Mouse (Mus musculus) T-helper 2 cell (primary cell): ENCODE measurements around the gene Ror2.
"Not testable (repeated sequence)": the region's sequence is repeated elsewhere in the genome, so short reads cannot be mapped to it uniquely, and the experiment has no call there.

Experiments used
- in situ Hi-C: fragments of 300-600 bp; cut with MboI, MseI; formaldehyde crosslinking; loops from one replicate; pipeline ENCODE4 v1.15.1; 2025; ENCODE audit warnings: high pct_unique_total_duplicates

Gene Ror2

DNA sequence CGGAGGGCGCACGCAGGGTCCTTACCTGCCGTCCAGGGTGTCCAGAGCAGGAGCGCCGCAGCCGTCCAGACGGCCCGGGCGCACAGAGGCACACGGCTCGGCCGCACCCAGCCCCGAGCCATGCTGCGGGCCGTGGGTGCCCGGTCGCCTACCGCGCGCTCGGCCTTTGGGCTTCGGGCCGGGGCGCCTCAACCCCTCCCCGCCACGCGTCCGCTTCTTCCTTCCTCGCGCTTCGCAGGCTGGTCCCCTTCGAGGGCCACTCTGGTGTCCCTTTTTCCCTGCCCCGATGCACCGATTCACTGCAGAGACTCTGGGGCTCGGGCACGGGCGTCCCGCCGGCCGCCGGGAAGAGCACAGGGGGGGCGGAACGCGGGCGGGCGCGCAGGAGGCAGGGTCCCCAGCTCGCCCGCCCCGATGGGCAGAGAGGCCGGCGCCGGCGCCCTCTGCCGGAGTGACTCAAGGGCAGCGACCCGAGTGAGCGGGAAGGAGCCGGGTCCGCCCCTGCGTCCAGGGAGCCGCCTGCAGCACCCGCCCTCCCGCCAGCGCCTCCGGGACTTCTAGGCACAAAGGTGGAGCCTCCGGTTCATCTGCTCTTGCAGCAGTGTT is at the start of gene Ror2:
Gene Ror2 (minus strand): TSS at position 369 of the 606 bp plus-strand sequence.
- in situ Hi-C loops: no loop called here

DNA sequence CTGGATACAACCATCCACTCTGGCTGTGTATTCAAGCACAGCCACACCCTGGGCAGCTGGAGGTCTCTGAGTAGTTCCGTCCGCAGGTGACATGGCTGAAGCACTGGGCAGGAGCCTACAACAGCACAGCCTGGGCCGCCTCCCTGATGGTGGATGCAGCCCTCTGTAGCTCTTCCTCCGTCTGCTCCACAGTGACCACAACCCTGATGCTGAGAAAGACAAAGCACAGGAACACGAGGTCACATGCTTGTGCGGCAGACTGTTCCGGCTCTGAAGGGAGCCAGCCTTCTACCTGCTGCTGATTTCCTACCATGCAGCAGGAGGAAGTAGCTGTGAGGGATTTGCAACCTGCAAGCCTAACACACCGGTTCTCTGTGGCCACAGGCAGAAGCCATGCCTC is 47.8 kb upstream of the Ror2 start:
- in situ Hi-C loops: no loop called here

DNA sequence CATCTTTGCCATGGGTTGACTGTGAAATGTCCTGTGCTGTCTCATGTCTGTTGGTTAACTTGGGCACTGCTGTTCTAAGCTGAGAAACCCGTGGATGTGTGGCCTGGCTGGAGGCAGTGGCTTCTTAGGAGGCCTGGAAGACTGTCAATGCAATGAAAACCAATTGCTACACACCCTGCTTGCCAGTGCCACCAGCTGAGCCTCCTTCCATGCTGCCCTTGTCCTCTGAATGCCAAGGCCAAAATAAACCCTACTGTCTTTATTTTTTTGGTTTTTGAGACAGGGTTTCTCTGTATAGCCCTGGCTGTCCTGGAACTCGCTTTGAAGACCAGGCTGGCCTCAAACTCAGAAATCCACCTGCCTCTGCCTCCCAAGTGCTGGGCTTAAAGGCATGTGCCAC is 44.3 kb upstream of the Ror2 start:
- in situ Hi-C loops: no loop called here

DNA sequence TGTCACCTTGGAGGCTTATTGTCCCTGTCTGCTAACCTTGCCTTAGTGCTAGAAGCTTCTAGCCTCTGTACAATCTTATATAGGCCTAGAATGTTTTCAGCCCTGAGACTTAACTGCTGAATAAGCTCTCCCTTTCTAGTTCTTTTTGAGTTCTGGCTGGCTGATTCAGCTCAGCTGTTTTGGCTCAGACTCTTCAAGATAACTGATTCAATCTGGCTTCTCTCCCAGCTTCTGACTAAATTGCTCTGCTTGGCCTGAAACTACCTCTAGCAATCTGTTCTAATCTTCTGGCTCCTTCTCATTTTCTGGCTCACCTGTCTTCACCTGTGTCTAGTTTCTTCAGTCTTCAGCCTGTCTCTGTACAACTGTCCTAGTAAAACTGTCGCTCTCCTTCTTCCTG is 39.6 kb upstream of the Ror2 start:
- in situ Hi-C loops: no loop called here

DNA sequence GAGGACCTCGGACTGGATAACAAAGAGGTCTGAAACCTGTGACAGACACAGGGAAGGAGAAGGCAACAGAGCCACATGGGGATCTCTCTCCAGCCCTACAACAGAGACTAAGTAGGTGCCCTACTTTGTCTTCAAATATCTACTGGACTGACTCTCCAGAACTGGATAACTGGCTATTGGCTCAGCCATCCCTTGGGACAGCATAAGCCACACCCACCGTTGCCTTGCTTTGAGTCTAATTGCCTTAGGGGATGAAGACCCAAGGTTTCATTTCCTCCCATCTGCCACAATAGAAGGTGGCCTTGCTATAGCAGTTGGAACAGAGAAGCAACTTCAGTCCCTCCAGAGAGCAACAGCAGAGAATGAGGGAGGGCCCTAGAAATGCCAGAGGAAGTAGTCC is 37.7 kb upstream of the Ror2 start:
- in situ Hi-C loops: no loop called here

DNA sequence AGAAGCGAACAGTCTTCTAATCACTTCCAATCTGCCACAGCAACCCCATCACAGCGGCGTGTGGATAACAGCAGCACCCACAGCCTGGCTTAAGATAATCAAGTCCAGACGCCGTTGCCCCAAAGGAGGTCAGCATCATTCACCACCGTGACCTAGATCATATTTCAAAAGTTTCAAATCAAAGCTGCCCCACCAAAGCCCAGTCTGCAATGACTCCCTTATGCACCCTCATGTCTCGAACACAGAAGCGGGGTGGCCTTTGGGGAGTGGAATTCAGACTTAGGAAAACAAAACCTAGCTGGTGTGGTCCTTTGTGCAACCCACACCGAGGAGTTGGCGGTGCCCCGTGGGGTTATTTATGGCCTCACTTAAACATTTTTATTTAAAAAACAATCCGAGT is 35.0 kb upstream of the Ror2 start:
- in situ Hi-C loops: no loop called here

DNA sequence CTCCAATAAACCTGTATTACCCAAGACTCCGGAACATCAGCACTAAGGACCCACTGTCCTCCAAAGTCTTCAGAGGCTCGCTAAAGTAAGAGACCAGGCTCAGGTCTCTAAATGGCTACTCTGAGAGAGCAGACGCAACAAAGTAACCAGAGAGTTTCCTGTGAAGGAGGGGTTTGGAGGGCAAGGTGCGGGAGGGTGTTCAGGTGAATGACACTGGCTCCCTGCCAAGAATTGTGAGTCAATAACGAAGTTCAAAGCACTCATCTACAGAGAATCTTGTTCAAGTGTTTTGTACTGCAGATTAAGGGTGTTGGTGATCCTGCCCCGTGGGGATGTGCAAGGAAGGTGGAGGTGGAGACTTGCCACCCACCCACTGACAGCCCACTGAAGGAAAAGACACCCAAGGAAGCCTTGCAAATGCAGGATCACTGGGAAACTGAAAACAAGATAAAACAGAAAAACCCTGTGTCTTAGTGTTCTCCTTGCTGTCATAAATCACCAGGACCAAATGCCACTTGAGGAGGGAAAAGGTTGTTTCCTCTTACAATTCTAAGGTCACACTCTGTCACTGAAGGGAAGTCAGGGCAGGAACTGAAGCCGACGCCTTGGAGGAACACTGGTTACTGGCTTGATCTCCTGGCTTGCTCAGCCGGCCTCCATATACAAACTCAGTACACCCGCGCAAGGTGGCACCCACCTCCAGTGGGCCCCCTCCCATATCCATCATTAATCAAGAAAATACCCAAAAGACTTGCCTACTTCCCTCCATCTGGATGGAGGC is 30.8 kb upstream of the Ror2 start:
- in situ Hi-C loops: no loop called here

DNA sequence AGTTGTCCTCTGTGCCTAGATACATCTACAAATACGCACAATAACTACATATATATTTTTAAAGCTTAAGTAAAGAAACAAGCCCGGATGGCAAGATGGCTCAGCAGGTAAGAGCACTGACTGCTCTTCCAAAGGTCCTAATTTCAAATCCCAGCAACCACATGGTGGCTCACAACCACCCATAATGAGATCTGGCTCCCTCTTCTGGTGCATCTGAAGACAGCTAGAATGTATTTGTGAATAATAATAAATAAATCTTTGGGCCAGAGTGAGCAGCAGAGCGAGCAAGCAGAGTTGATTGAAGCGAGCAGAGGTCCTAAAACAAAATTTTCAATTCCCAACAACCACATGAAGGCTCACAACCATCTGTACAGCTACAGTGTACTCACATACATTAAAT is 29.8 kb upstream of the Ror2 start:
- in situ Hi-C loops: not testable (repeated sequence)

DNA sequence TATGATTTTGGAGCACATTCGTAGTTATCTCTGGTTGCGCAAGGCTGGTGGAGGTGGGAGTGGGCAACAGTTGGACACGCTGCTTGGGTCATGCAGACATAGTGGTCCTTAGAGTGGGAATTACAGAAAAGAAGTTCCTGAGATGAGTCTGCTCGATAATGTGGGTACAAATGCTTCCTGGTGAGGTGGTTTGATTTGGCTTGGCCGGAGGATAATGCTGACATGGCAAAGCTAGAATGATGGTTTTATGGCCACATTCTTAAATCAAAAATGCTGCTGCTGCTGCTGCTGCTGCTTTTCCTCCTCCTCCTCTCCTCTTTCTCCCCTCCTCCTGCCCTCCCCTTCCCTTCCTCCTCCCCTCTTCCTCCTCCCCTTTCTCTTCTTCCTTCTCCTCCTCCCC is 24.5 kb upstream of the Ror2 start:
- in situ Hi-C loops: no loop called here

DNA sequence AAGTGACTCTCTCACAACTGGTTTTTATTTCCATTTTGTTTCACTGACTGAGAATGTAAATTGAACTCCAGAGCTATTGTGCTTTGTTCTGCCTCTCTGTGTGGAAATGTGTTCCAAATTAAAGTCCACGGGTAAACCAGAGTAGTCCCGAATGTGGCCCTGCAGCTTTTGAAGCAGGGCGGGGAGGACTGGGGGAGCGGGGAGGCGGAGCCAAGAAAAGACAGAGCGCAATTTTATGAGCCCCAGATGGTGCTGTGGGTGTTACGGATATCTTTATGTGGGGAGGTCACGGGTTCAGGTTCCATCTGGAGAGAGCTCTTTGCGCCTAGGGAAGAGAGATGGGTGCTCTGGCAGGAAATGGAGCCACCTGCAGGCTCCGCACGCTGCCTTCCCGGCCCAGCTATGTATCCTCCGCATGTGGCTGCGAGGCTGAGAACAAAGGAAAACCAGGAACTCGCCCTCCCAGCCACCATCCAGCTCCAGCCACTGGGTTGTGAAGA is 23.8 kb upstream of the Ror2 start:
- in situ Hi-C loops: no loop called here

DNA sequence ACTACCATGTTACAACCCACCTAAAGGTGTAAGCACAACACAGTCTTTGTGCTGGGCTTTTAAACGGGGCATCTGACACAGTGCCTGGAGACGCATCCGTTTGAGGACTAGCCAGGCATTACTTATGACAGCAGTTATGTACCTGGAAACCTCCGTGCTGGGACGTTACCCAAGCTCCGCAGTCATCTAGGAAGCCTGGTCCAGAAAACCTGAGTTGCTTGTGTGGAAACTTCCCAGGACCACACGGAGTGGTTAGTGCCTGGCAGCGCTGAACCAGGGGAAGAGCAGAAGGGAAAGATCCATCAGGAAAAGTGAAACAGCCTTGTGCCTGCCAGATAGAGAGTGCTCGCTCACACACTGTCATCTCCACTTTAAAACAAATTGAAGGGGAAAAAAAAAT is 23.2 kb upstream of the Ror2 start:
- in situ Hi-C loops: no loop called here

DNA sequence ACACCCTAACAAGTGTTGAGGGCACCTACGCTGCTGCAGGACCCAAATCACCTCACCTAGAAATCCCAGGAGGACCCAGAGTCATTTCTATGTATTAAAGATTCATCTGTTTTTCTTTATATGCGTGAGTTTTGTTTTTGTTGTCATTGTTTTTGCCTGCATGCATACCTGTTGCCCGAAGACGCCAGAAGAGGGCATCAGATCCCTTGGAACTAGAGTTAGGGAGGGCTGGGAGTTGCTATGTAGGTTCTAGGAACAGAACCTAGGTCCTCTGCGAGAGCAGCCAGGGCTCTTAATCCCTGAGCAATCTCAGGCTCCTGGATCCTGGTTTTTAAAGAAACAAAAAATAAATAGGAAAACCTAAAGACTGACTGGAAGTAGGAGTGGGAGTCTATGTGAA is 20.9 kb upstream of the Ror2 start:
- in situ Hi-C loops: no loop called here

DNA sequence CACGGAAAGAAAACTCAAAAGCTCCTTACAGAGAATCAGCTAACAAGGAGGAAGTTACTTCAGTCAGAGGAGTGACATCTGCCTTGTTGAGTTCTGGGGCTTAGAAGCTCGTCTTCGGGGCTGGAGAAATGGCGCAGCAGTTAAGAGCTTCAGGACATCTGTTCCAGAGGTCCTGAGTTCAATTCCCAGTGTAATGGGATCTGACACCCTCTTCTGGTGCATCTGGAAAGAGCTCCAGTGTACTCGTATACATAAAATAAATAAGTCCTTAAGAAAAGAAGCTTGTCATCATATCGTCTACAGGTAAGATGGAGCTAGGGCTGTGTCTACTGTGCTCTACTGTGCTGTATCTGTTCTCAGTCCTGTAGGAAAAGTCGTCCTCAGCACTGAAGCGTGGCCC is 19.3 kb upstream of the Ror2 start:
- in situ Hi-C loops: no loop called here

DNA sequence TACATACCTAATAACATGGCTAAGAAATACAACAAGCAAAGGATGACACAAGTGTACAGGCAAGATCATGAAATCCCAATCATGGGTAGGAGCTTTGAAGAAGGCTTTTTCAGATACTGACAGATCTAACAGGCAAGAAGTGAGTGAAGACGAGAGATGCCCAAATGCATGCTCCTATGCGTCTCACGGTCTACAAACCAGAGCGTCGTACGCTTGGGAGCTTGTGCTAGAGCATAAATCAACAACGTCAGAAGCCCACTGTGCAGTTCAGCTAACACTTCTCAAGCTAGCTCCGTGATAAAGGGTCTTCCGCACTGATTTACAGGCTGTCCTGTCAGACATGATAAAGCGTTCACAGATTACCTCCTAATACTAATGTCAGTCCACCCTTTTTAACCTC is 16.8 kb upstream of the Ror2 start:
- in situ Hi-C loops: no loop called here

DNA sequence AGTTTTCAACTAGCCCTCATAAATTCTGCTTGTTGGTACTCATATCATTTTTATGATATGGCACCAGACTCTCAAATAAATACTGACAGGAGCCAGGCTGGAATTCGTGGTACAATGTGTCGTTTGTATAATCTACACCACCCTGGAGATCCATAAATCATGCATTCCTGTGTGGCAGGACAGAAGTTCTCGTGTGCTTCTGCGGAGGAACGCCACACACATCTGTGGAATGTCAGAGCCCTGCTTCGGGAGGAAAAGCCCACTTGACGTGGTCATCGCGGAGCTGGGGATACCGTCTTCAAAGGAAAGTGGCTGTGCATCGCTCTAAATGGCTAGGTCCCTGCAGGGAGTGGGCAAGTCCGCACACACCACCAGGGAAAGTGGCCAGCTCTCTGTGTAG is 7.1 kb upstream of the Ror2 start:
- in situ Hi-C loops: no loop called here

DNA sequence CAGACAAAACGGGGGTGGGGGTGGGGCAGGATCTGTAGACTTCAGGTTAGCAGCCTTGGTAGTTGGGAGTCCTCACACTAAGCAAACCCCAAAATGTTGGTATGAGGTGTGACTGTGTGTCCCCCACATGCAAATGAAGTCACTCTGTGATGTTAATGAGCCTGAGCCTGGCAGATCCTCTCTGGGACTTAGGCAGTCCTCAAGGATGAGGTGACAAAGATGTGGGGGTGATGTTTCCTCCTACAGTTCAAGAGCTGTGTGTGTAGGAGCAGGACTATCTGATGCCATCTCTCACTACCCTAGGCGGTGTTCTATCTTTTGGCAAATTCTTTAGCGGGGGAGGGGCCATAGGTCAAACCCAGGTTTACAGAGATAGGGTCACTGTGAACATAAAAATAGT is 6.3 kb upstream of the Ror2 start:
- in situ Hi-C loops: no loop called here

DNA sequence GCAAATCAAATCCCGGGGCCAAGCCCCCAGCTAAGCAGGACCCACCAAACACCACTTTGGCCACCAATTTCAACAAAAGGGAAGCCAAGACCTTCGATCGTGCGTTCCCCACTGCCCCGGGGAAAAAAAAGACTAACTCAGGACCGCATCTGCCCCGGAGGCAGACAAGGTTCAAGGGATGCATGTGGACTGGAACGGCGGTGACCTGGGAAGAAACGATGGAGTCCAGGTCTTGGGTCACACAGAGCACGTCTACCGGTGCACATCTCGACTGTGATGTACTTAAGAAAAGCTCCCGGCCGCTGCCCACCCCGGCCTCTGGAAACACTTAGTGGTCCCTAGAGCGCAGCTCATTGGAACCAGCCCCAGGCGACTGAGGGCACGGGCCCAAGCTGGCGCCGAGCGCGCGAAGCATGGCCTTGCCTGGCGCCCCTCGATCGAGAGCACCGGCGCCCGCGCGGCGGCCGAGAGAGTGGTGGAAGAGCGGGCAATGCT is 616 bp downstream of the Ror2 start:
- in situ Hi-C loops: no loop called here

DNA sequence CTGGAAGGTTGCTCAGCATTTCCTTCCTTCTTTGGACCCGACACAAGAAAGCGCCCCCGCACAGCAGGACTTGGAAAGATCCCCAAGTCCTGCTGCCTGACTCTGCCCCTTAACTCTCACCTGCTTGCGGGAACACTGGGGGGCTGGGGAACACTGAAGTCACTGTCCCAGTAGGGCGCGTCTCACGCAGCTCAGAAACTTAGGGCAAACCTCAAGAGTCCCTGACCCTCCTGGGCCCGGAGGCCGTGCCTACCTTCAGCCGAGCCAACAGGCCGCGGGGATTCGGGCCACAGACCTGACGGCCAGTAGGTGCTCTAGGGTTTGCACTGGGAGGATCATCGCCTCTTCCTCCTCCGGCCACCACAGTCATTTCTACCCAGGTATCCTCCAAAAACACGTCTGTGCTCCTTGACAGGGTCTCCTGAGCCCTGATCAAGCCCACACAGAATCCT is 1.2 kb downstream of the Ror2 start:
- in situ Hi-C loops: no loop called here

DNA sequence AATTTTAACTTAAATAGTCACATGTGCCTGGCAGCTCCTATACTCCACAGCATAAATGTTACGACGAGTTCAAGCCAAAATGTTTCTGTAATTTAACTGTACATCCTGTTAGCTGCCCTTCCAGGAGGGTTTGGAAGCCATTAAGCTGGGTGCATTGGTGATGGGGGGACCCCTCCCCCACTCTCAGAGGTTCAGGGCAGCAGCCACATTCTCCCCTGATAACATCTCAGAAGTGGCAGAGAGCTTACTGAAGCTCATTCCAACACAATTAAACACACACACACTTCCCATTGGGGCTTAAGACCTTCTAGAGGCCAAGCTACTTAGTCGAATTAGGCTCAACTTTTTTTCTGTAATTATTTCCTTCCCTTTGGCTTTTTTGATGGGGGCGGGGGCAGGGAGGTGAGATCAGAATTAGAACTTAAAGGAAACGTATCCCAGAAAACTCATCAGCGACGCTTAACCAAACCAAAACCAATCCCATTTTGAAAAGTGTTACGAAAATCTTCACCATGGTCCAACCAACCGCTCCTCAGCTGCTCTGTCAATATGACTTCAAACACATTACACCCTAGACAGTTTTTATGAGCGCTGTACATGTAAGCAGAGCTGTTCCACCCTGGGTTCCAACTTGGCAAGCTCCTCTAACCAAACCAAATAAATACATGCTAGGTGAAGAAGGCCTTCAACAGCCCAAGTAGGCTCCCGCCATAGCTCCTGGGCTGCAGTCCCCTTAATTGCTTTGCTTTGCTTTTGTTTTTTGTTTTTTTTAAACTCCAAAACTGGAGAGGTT is 4.1 kb downstream of the Ror2 start:
- in situ Hi-C loops: no loop called here

DNA sequence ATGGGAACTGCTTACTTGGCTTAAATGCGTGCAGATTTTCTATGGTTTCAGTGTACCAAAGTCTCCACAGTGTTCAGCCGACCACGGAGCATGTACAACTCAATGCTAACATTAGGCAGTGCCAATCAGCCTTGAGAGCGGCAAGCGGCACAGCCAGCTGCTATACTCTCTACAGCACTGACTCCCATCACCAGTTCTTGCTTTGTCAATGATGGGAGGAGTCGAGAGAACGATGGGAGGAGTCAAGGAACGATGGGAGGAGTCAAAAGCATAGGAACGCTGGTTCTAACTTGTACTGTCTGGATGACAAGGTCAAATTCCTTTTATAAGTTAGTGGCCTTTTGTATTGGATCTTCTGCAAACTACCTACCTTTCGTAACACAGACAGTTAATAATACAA is 7.0 kb downstream of the Ror2 start:
- in situ Hi-C loops: no loop called here

DNA sequence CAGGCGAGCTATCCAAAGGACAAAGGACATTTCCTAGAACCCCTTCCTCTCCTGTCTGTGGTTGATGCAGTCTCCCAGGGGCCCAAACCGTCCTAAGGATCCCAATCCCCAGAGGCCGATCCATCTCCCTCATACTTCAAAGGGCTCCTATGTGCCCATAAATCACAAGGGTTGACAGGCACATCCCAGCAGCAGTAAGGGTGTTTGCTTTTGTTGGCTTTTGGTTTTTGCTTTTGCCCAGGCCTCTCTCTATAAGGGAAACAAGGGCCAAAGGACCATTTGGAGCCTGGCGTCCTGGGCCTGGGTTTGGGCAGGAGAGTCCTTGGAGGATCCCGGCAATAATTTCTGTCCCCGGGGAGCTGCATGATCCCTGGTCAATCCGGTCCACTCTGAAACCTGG is 9.5 kb downstream of the Ror2 start:
- in situ Hi-C loops: no loop called here

DNA sequence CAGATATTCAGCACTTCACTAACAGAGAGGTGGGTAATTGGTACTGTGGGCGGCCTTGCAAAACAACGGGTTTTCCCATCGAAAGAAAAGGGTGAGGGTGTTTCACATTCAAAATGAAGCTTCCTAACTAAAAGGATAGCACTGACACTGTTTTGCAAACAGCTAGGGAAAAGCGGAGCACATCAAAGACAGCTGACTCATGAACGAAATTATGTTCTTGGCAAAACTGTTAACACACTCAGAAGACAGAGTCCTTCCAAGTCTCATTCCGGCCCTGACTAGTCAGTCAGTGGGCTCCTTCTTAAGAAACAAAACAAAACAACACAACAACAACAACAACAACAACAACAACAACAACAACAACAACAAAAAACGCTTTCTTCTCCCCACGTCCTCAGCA is 10.1 kb downstream of the Ror2 start:
- in situ Hi-C loops: no loop called here
